Mouse (Mus musculus): ENCODE data around the gene Stat5b. TPM values are rescaled to one million over a fixed set of nuclear protein-coding genes. Genes with fewer than 3 reads are reported as not detected.
A peak's percentile ranks its signal among the peaks of the same experiment; 100 is the strongest.

Gene Stat5b
- polyA plus RNA-seq (2015; fragmentation: Nextera tagmentation; extraction: Ambion mirVana), result 25.3 and 34.6 TPM in 2 replicates

- Histone ChIP-seq H3K9me3 (replicated peaks) (no peaks in the 10 kb centered on the region), H3K4me3 (peak within 1 kb of the TSS; percentile 68), H3K27ac (peak within 1 kb of the TSS; percentile 85), H3K4me1 (replicated peaks) (peaks cover 28% of the 10 kb centered on the region), H3K27me3 (no peaks in the 10 kb centered on the region), H3K4me2 (peak within 1 kb of the TSS; percentile 83), H3K36me3 (no peaks in the 10 kb centered on the region), H3K9ac (peak within 1 kb of the TSS; percentile 82)
- 1% methylated on average over 93 of the region's 104 CpGs for WGBS
- peak; percentile 79 for ATAC-seq (replicated peaks; ENCODE audit: insufficient number of reproducible peaks, insufficient read depth, low FRiP score, low read depth)
Measured at GRCm38 (mm10) chr11:100850038-100850777, at the start of gene Stat5b. TSS of gene Stat5b (minus strand) at chr11:100850724.

DNA sequence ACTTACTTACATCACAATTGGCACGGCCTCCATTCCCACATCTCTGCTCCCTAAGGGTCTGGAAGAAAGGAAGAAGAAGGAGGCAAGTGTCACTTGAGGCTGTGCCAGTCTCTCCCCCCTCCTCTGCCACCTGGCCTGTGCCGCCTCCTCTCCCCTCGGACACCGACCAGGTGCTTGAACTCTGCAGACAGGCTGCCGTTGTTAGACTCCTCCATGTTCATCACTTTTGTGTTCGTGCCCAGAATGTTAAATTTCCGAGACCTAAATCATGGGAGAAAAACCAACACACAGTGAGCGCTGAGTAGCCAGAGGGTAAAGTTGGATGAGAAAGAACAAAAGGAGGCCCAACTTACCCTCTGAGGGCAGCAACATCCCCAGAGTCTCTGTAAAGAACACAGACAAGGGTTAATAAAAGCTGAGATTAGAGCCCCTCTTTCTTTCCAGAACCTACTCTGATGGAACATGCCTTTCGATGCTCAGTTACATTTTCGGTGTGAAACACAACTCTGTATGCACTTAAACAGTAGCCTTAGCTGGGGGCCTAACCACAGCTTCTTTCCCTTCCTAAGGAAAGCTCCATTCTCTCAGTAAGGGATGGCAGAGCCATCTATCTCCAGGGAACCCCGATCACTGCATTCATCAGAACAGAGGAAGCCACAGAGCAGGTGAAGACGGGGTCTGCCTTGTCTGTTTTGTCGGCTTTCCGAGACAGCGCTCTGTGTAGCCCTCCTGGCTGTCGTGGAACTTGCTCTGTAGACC lies 48.1 kb upstream of the Stat5b start:
- 83% methylated on average over 16 of the region's 16 CpGs for WGBS
- no peaks in the 10 kb centered on the region for H3K9me3 ChIP-seq (replicated peaks)
- peaks cover 6% of the 10 kb centered on the region for H3K4me1 ChIP-seq (replicated peaks)
- no peak overlapping the region for H3K4me2 ChIP-seq
- no peaks in the 10 kb centered on the region for H3K27me3 ChIP-seq
- H3K9ac ChIP-seq, result no peak overlapping the region
- no peak overlapping the region for H3K27ac ChIP-seq
- H3K4me3 ChIP-seq, result no peak overlapping the region
- H3K36me3 ChIP-seq, result peaks cover 59% of the 10 kb centered on the region
- ATAC-seq (replicated peaks; ENCODE audit: insufficient number of reproducible peaks, insufficient read depth, low FRiP score, low read depth), result no peak

DNA sequence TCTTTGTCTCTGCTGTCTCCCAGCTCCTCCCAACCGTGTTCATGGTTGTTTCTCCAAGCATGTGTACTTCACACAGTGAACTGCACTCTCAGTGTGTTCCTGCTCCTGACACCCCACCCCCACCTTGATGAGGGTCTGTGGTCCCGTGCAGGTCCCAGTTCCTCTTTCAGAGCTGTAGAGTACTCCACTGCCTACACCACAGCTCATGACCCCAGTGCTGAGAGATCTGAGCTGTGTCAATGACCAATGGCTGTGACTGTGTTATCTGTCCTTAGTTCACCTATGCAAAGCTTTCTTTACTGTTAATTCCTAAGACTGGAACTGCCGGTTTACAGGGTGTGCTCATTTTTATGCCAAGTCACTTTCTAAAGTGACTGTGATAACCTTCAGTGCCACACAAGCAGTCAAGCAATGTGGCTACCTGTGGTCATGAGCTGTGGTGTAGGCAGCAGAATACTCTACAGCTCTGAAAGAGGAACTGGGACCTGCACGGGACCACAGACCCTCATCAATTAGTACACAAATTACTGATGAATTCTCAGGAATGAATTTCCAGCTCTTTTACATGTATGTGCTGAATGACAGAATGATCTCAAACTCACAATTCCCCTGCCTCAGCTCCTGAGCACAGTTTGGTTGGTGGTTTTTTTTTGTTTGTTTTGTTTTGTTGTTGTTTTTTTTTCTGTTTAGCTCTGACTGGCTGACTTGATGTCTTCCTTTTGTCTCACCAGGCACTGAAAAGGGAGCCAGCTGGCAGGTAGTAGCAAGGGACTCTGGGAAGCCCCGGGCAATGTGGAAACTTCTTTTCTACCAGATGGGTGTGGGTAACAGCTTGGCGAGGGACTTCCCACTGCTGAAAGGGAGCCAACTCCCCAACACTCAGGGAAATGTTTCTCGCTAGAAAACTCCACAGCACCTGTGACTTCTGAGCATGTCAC lies 47.0 kb upstream of the Stat5b start:
- Histone ChIP-seq H3K36me3 (peaks cover 55% of the 10 kb centered on the region), H3K9ac (no peak overlapping the region)

DNA sequence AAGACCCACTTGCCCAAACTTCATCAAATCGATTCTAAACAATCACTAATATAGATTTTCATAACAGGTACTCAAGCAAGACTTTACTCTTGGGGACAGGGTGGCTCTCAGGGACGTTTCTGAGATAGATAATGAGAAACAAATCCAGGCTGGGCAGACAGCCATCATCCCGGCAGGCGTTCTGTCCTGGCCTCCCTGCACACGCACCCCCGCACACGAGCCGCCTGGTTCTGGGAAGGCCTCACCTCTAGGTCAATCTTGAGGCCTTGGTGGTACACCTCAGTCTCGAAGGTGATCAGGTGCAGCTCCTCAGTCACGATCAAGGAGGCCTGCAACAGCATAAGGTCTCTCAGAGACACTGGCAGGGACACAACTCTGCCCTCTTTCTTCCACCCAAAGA lies 45.6 kb upstream of the Stat5b start:
- H3K4me1 ChIP-seq (replicated peaks), result peaks cover 26% of the 10 kb centered on the region
- H3K27me3 ChIP-seq, result no peaks in the 10 kb centered on the region
- H3K27ac ChIP-seq, result no peak overlapping the region
- no peaks in the 10 kb centered on the region for H3K9me3 ChIP-seq (replicated peaks)
- WGBS, result 71% methylated on average over 10 of the region's 10 CpGs
- peaks cover 46% of the 10 kb centered on the region for H3K36me3 ChIP-seq
- no peak overlapping the region for H3K4me3 ChIP-seq
- ATAC-seq (replicated peaks; ENCODE audit: insufficient number of reproducible peaks, insufficient read depth, low FRiP score, low read depth), result no peak
- H3K9ac ChIP-seq, result no peak overlapping the region
- H3K4me2 ChIP-seq, result no peak overlapping the region

More for the DNA sequence above, 47.0 kb upstream of the Stat5b start:
- Histone ChIP-seq H3K4me2 (no peak overlapping the region), H3K27ac (no peak overlapping the region), H3K4me3 (no peak overlapping the region), H3K9me3 (replicated peaks) (no peaks in the 10 kb centered on the region), H3K27me3 (no peaks in the 10 kb centered on the region), H3K4me1 (replicated peaks) (peaks cover 12% of the 10 kb centered on the region)
- no peak for ATAC-seq (replicated peaks; ENCODE audit: insufficient number of reproducible peaks, insufficient read depth, low FRiP score, low read depth)
- 77% methylated on average over 7 of the region's 7 CpGs for WGBS

DNA sequence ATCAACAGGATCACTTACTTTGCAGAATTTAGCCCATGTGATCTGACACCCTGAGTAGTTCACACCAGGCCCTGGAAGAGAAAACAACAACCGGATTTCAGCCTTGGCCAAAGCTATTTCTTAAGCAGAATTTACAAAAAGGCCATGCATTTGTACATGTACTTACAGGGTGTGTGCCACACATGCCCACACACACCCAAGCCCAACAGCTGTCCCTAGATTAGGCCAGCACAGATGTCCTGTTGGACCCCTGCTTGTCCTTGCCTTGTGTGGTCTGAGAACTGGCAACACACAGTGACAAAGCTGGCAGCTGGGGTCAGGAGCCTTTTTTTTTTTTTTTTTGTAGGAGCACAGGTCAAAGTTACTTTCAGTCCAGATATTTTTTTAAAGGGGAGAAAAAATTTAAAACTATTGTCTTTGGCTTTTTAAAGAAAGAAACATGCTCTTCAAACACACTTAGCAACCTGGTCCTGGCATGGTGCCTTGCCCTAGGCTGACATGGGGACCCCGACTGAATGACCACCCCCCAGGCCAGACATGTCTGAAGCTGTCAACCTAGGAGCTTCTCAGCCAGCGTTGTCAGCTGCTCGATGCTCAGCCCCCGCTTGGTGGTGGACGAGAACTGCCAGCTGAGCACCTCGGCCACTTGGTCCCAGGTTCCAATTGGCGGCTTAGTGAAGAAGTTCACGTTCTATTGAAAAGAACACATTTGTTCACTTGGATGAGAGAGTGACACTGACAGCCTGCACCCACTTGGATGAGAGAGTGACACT lies 43.8 kb upstream of the Stat5b start:
- H3K36me3 ChIP-seq, result peaks cover 41% of the 10 kb centered on the region

GRCm38 (mm10) chr11:100893482-100893881 lies 43.0 kb upstream of the Stat5b start:
- peak; percentile 60; the same call in 1 of the 2 replicates for ATAC-seq (replicated peaks; ENCODE audit: insufficient number of reproducible peaks, insufficient read depth, low FRiP score, low read depth)
- peak overlapping the region; percentile 31; the same call in 1 of the 2 replicates for H3K4me2 ChIP-seq
- H3K4me1 ChIP-seq (replicated peaks), result peaks cover 29% of the 10 kb centered on the region
- no peak overlapping the region for H3K4me3 ChIP-seq
- WGBS, result 15% methylated on average over 9 of the region's 9 CpGs
- no peak overlapping the region for H3K27ac ChIP-seq
- H3K9ac ChIP-seq, result no peak overlapping the region
- H3K9me3 ChIP-seq (replicated peaks), result no peaks in the 10 kb centered on the region
- H3K36me3 ChIP-seq, result peaks cover 41% of the 10 kb centered on the region; the same call in 1 of the 2 replicates
- no peaks in the 10 kb centered on the region for H3K27me3 ChIP-seq

More for the DNA sequence above, 43.8 kb upstream of the Stat5b start:
- H3K9me3 ChIP-seq (replicated peaks), result no peaks in the 10 kb centered on the region
- 74% methylated on average over 9 of the region's 9 CpGs for WGBS
- no peak for ATAC-seq (replicated peaks; ENCODE audit: insufficient number of reproducible peaks, insufficient read depth, low FRiP score, low read depth)
- H3K9ac ChIP-seq, result no peak overlapping the region
- no peak overlapping the region for H3K4me3 ChIP-seq
- peaks cover 29% of the 10 kb centered on the region for H3K4me1 ChIP-seq (replicated peaks)
- H3K27me3 ChIP-seq, result no peaks in the 10 kb centered on the region
- no peak overlapping the region for H3K27ac ChIP-seq
- peak overlapping the region; percentile 31; the same call in 1 of the 2 replicates for H3K4me2 ChIP-seq

- H3K36me3 ChIP-seq, result peaks cover 45% of the 10 kb centered on the region
- 58% methylated on average over 5 of the region's 5 CpGs for WGBS
- no peak overlapping the region for H3K4me3 ChIP-seq
- H3K9me3 ChIP-seq (replicated peaks), result no peaks in the 10 kb centered on the region
- H3K4me2 ChIP-seq, result no peak overlapping the region
- H3K27ac ChIP-seq, result peak overlapping the region; percentile 77
- no peak overlapping the region for H3K9ac ChIP-seq
- no peaks in the 10 kb centered on the region for H3K27me3 ChIP-seq
- no peak; the same call in 1 of the 2 replicates for ATAC-seq (replicated peaks; ENCODE audit: insufficient number of reproducible peaks, insufficient read depth, low FRiP score, low read depth)
- H3K4me1 ChIP-seq (replicated peaks), result peaks cover 32% of the 10 kb centered on the region
Measured at GRCm38 (mm10) chr11:100892435-100892834, 41.9 kb upstream of the Stat5b start.

- no peaks in the 10 kb centered on the region for H3K9me3 ChIP-seq (replicated peaks)
Measured at GRCm38 (mm10) chr11:100891256-100892123, 41.0 kb upstream of the Stat5b start.

GRCm38 (mm10) chr11:100890481-100890880 lies 40.0 kb upstream of the Stat5b start:
- peaks cover 39% of the 10 kb centered on the region for H3K4me1 ChIP-seq (replicated peaks)
- peaks cover 47% of the 10 kb centered on the region for H3K36me3 ChIP-seq
- ATAC-seq (replicated peaks; ENCODE audit: insufficient number of reproducible peaks, insufficient read depth, low FRiP score, low read depth), result no peak
- H3K27ac ChIP-seq, result peak overlapping the region; percentile 77; the same call in 1 of the 2 replicates
- no peaks in the 10 kb centered on the region for H3K27me3 ChIP-seq
- H3K4me3 ChIP-seq, result no peak overlapping the region
- WGBS, result 72% methylated on average over 6 of the region's 6 CpGs
- no peaks in the 10 kb centered on the region for H3K9me3 ChIP-seq (replicated peaks)
- no peak overlapping the region for H3K4me2 ChIP-seq
- no peak overlapping the region for H3K9ac ChIP-seq

More at GRCm38 (mm10) chr11:100891256-100892123, 41.0 kb upstream of the Stat5b start:
- H3K9ac ChIP-seq, result no peak overlapping the region
- H3K4me1 ChIP-seq (replicated peaks), result peaks cover 35% of the 10 kb centered on the region
- 0 out of 2 replicates have a peak, but pooled peaks have one; percentile 16 for ATAC-seq (replicated peaks; ENCODE audit: insufficient number of reproducible peaks, insufficient read depth, low FRiP score, low read depth)
- H3K4me3 ChIP-seq, result no peak overlapping the region
- no peak overlapping the region for H3K4me2 ChIP-seq
- H3K36me3 ChIP-seq, result peaks cover 45% of the 10 kb centered on the region
- 52% methylated on average over 15 of the region's 15 CpGs for whole genome bisulfite sequencing
- peak overlapping the region; percentile 77 for H3K27ac ChIP-seq
- H3K27me3 ChIP-seq, result no peaks in the 10 kb centered on the region
